Mouse (Mus musculus) brain, embryonic 18.5 days (tissue): Measurements from ENCODE around the gene Fan1.

Source experiments
- DNase-seq: peaks from one replicate; pipeline ENCODE4 v3.0.0-alpha.2; 2012; ENCODE audit warnings: low read depth, low spot score

Fan1 gene

GRCm38 (mm10) chr7:64331309-64331708 is 42.6 kb downstream of the Fan1 start:
- no peak for DNase-seq

DNA sequence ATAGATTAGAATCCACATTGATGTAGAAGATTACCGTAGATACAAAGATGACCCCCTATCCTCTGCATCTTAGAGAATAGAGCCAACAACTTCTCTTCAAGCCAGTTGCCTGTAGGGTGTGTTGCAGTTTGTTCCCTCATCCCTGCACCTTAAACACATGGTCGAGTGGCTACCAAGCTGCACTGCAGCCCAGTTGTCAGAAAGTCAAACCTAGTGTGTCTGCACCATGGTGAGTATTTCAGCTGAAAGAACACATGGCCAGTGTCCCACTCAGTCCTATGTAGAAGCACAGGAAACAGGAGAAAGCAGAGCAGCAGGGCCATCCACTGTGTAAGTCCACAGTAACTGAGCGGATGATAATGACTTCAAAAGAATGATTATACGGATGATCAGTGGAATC is 46.4 kb downstream of the Fan1 start:
- no peak for DNase-seq

DNA sequence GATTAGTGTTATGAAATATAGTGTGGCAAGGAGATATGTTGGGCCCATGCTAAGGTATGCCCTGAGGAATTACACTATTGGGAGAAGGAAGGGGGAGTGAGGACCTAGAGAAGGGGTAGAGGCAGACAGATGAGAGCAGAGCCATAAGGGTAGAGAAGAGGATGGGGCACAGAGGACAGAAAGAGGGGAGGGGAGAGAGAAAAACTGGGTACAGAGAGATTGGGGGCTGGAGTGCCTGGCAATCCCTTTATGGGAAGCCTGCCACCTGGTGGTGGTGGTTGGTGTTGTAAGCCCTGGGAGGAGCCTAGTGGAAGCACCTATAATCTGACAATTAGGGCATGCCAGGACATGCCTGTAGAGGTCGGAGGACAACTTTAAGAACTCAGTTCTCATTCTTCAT is 47.0 kb downstream of the Fan1 start:
- no peak for DNase-seq

GRCm38 (mm10) chr7:64321658-64322057 is 52.2 kb downstream of the Fan1 start:
- DNase-seq, result no peak

- no peak for DNase-seq
These were observed 52.8 kb downstream of the Fan1 start for GRCm38 (mm10) chr7:64321125-64321524.

DNA sequence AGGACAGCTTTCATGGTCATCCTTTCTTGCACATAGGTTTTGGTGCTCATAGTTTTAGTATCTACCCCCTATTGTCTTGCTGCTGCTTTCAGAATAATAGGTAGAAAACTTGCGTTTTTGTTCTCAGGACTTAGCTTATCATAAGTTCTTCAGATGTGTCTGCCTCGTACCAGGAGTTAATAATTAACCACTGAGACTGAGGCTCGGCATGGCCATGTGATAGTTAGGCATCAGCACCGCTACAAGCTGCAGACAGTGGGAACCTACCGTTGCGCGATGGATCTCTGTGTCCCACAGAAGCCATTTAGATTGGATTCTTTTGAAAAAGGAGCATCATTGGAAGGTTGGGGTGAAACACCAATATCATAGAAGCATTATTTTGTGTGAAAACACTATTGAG is 61.1 kb downstream of the Fan1 start:
- no peak for DNase-seq

- DNase-seq, result no peak
These were observed 63.1 kb downstream of the Fan1 start for GRCm38 (mm10) chr7:64310756-64311155.

DNA sequence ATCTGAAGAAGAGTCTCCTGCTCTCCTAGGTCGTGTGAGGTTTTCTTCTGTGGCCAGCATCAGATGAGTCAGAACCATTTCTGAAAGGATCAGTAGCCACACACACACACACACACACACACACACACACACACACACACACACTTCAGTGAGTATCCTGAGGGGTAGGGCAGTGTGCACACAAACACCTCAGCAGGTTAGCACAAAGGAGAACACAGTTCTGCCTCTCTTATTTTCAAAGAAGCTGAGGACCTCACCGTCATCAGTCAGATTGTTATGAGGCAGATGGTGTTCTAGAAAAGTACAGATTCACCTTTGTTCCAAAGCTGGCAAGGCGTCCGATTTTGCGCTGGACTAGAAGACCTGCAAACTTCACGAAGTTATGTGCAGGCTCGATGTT is 63.7 kb downstream of the Fan1 start:
- no peak for DNase-seq
